Mouse (Mus musculus): ENCODE results near the gene 1700025G04Rik.
A peak's percentile ranks its signal among the peaks of the same experiment; 100 is the strongest.

The 1700025G04Rik gene

GRCm38 (mm10) chr1:151890041-151890621, 199.8 kb downstream of the 1700025G04Rik start:
- peak; percentile 56 to 78 for DNase-seq

DNA sequence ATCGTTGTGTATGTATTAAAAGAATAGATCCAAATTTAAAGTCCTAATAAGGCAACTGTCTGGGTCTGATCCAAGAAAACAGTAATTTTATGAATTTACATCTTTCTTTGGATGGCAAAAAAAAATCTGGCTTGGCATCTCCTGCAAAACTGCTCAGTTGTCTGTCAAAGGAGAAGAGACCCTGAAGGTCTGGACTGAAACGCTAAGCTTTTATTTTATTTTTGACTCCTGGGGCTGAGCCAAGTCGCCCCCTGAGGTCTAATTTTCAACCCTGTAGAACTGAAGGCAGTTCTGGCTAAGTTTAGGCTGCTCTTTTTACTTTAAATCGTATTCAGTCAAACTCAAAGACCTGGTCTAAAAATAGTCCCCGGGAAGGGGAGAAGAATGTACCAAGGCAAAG, 202.3 kb downstream of the 1700025G04Rik start:
- no peak for DNase-seq

- DNase-seq, result no peak
Observed at GRCm38 (mm10) chr1:151887126-151887525, 202.8 kb downstream of the 1700025G04Rik start.

GRCm38 (mm10) chr1:151886171-151886570, 203.8 kb downstream of the 1700025G04Rik start:
- no peak for DNase-seq

GRCm38 (mm10) chr1:151881253-151881652, 208.7 kb downstream of the 1700025G04Rik start:
- DNase-seq, result no peak

DNA sequence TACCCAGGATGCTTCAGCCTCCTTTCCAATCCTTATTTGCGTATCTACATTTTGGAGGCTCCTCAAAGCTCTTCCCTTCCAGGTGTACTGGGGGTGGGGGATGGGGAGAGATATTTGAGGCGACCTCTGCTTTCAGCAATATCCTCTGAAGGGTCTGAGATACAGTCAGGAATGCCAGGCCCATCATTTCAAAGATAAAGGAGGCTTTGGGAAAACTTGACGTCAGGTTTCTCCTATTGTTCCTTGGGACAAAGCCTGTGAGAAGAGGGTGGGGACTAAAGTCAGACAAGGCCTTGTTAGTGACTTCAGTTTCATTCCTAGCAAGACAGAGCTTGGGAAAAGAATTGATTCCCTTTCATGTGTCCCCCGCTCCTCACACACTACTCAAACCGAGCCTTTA, 209.2 kb downstream of the 1700025G04Rik start:
- DNase-seq, result no peak

DNA sequence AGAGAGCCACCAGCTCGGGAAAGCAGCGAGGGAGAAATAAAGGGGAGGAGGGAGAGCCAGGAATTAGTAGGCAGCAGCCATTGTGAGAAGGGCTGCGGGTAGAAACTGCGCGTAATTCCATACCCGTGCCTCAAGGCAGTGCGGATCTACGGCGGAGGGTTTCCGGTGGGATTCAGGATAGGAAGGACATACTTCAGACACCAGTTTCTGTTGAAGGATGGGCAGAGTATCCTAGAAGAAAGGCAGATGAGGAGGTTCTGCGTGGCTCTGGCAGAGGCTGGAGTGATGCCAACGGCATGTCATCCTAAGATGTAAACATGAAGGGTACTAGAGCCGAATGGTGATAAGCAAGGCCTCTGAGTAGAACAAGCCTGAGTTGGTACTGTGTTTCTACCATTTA, 210.0 kb downstream of the 1700025G04Rik start:
- no peak for DNase-seq

DNA sequence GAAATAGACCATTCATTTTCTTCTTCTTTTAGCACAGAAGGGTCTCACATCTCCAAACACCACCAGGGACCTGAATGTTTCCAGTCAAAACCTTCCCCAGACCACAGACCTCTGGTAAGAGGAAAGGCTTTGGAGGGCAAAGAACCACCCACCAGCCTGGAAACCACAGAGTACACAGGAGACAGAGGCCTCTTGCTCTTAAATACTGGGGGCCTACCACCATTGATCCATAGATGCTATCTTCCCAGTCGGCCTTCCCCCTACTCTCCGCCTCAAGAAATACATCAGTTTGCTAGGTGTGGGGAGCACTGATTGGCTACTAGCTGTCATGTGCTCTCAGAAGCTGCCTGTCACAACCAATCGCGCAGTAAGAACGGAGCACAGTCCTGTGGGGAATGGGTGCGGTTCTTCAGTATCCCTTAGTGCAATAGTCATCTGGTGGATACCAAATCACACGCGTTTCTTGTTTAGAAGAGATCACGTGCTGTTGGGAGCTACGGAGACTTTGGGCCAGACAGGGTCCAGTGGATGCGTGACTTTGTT, 210.5 kb downstream of the 1700025G04Rik start:
- no peak for DNase-seq

GRCm38 (mm10) chr1:151878411-151878810, 211.5 kb downstream of the 1700025G04Rik start:
- no peak for DNase-seq

DNA sequence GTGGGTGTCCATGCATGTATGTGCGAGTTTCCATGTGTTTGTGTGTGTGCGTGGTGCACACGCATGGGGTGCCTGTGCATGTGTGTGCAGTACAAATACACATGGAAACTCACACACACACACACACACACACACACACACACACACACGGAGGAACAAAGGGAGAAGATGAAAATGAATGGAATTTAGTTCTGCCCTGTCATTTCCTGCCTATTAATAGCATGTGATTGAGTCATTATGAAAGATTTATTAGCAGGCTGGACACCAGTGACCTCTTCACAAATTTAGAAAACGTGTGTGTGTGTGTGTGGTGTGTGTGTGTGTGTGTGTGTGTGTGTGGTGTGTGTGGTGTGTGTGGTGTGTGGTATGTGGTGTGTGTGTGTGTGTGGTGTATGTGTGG, 217.0 kb downstream of the 1700025G04Rik start:
- no peak for DNase-seq

GRCm38 (mm10) chr1:151864326-151864725, 225.6 kb downstream of the 1700025G04Rik start:
- DNase-seq, result no peak

DNA sequence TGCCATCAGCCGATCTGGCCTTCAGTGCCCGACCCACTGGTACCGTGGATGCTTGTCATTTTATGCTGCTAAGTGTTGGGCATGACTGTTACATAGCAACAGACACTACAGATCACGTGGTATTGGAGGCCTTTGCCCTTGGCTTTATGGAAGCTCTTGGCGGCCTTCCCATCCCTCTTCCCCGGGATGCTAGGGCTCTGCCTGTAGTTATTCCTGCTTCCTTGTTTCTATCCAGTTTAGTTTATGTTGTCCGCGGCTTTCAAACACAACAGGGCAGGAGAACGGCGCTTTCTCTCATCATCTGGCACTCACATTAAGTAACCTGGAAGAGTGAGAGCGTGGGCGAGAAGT, 226.2 kb downstream of the 1700025G04Rik start:
- peak; percentile 67 to 84 for DNase-seq

- peak; percentile 38 to 77 for DNase-seq
Observed at GRCm38 (mm10) chr1:151863135-151863796, 226.7 kb downstream of the 1700025G04Rik start.

DNA sequence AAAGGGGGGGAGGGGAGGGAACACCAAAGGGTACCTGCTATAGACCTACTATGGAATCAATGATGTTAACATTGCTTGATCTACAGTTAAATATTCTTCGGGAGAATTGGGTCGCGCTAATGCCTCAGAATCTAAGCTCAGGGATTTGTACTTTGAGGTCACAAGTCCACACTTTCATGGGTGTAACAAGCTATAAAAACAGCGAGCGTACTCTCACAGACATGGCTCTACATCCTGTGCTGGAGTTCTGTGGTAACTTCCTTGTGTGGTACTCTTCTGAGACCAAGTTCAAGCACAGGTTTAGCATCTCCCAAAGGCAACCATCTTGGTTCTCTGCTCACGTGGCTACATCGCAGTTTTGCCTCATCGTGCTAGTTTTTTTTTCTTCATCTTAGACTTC, 227.8 kb downstream of the 1700025G04Rik start:
- no peak for DNase-seq

DNA sequence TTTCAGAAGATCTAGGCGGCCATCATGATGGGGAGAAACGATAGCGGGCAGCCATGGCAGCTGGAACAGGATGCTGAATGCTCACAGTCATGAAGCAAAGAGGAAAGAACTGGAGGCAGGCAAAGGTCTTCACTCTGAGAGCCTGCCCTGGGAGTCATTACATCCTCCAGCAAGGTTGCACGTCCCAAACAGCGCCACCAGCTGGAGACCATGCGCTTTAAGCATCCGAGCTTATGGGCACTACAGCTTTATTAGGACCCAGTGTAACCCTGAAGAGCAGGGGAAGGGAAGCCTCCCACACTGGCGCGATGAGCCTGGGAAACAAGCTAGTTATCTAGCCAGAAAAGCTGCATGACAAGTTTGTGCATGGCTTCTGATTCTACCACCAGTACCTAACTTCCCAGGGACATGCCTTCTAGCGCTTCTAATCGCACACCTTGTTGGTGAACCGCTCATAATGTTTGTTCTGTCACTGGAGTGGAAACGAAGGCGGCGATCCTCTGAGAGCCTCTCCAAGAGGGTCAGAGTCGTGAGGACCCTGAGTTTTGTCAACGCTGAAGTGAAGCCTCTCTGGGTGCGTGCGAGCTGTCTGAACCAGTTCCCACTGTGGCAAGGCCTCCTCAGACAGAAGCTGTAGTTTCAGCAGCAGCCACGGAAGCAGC, 228.5 kb downstream of the 1700025G04Rik start:
- no peak for DNase-seq

DNA sequence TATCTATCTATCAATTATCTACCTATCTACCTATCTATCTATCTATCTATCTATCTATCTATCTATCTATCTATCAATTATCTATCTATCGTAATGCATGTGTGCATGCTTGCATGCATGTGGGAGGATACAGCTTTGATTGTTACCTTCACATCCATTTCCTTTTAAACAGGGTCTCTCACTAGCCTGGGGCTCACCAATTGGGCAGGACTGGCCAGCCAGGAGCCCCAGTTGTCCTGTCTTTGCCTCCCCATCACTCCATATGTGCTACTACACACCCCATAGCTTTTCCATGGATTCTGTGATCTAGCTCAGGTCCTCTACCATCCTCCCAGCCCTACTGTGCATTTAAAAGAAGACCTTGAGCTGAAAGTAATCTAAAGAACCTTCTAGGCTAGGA, 231.5 kb downstream of the 1700025G04Rik start:
- DNase-seq, result no peak

DNA sequence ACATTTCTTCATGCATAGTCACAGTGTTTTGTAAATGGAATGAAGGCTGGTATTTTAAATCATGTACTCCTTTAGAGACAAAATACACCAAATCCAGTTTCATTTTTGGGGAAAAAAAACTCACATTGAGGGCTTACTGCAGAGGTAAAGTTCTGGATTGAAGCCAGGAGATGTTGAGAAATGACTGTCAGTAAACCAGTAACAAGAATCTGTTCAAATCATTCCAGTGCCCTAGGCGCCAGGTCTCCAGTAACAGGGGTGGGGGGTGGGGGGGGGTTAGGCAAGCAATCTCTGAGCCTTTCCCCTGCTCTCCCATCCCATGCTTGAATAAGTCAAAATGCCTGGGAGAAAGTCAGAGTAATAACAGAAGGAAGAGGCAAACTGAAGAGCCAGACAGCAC, 234.4 kb downstream of the 1700025G04Rik start:
- no peak for DNase-seq

GRCm38 (mm10) chr1:151851976-151852375, 237.9 kb downstream of the 1700025G04Rik start:
- no peak for DNase-seq

GRCm38 (mm10) chr1:151851051-151851848, 238.7 kb downstream of the 1700025G04Rik start:
- no peak for DNase-seq

DNA sequence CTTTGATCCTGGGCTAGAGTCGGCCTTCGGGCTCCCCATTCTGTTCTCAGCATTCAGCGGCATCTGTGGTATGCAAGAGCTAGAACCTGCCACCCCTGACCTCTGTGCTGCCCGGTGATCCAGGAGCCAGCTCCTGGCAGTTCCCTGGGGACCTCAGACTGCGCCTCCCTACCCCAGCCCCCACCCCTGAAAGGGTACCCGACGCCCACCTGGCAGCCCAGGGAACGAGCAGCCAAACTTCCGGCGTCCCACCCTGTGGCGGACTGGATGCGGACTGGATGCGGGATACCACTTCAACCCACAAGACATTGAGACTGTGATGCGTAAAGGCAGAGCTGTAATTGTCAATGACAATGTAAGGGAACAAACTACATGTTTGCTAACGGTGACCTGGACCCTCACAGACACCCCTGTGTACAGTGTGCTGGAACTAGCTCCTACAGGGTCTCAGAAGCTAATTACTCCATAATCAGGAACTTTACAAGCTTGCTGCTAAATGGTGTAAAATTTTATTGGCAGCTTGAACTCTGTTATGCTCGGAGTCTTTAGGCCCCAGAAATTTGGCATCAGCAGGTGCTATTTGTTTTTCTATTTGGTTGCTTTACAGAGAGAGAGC, 239.8 kb downstream of the 1700025G04Rik start:
- no peak for DNase-seq

GRCm38 (mm10) chr1:151848286-151848685, 241.6 kb downstream of the 1700025G04Rik start:
- no peak for DNase-seq

DNA sequence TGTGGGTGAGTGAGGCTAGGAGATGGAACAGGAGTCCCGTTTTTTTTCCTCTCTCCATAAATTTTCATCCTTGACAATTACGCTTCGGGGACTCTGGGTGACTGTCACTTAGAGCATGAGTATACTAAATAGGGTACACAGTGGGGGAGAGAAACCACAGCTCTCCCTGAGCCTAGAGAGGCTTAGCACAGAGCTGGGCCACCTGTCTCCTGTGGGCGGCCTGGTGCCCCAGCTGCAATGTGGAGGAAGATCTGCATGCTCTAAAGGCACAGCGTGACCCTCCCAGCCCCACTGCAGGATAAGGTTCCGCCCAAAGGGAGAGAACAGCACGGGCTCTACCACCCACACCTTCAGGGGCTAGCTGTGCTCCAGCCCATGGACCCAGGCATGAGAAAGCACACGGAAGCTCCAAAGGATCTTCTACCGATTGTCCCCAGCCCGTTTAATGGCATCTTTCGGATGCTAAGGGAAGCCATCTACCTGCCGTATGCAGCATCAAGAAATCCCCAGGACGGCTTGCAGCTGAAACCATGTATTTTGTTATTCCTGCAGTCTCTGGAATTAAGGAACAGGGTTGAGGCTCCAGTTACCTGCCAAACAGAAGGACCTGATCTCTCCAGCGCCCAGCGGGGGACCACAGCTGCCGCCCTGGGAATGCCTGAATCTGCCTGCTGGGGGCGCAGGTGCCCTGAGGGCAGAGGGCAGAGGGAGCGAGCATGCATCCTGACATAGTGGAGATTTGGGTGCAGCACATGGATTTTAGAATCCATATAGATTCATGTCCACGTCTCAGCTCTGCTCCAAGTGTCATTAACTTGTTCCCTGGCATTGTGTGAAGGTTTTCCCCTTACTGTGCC, 243.8 kb downstream of the 1700025G04Rik start:
- DNase-seq, result no peak
